Mouse (Mus musculus) embryo, embryonic 11 days (tissue): ENCODE data around the gene Phlda2.
"Not testable (repeated sequence)": the region's sequence is repeated elsewhere in the genome, so short reads cannot be mapped to it uniquely, and the experiment has no call there.

Source experiments
- DNase-seq: peaks from one replicate; pipeline ENCODE4 v3.0.0-alpha.2; 2015

Gene Phlda2

DNA sequence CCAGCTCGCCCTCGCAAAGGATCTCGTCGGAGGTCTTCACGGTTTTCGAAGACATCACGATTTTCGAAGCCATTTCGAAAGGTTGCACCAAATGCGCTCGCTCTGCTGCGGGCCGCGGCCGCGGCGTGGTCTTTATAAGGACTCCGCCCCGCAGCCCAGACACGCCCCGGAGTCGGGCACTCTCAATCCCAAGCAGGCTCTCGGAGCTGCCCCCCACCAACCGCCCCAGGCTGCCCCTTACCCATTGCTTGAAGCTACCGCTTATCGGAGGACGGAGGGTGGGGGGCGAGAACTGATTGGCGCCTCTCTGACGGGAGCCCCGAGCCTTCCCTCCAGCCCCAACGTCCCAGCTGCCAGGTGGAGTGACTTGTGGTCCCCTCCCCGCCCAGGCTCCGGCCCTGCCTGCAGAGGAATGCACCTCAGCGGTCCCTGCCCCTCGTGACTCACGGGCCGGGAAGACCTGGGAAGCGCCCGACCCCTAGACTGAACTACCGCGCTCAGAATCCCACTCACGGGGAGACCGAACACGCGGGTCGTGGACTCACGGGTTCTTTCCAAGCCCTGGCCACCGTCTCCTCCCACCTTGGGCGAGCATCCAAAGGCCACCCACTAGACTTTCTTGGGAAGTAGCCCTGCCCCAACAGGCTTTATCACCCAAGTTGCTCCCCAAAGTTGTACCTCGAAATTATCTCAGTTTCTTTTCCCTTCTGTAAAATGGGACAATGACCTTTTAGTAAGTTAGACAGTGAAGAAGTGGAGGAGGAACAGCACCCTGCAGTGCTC is at the start of gene Phlda2:
Gene Phlda2, minus strand, starts transcription at position 733 of the 783 bp plus-strand sequence.
- DNase-seq: peak; percentile 62

DNA sequence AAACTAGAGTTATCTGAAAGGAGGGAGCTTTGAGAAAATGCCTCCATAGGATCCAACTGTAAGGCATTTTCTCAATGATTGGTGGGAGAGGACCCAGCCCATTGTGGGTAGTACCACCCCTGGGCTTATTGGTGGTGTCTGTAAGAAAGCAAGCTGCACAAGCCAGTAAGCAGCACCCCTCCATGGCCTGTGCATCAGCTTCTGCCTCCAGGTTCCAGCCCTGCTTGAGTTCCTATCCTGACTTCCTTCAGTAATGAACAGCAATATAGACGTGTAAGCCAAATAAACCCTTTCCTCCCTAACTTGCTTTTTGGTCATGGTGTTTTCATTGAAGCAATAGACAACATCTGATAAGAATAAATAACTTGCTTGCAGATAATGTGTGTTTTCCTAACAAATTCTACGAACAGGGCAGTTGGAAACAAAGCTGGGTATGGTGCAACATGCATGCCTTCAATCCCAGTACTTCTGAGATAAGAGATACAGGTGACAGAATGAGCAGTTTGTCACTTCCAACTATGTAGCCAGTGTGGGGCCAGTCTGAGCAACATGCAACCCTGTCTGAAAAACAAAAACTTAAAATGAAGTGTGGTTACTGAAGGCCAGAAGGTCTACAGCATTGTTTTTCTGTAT is 46.8 kb upstream of the Phlda2 start:
- DNase-seq: no peak

DNA sequence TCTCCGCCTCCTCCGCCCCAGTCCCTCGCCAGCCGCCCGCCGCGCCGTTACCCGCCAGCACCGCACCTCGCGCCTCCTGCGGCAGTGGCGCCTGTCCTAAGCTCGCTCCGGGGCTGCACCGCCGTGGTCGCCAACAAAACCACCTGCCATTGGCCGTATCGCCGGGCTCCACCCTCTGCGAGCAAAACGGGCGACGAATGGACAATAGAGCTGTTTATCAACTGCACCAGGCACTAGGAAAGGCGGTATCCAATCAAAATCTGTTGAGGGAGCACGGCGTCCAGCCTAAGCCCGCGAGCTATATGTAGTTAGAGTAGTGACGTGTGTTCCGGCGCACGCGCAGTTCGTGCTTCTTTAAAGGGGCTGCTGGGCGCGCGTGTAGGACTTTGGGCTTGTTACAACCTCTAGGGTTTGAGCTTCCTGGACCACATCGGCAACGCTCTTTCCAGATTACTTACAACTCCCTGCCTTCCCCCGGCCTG is 46.1 kb upstream of the Phlda2 start, which contains the start of gene Nap1l4:
Gene Nap1l4, minus strand, starts transcription at position 131 of the 482 bp plus-strand sequence.
- DNase-seq: peak; percentile 99

DNA sequence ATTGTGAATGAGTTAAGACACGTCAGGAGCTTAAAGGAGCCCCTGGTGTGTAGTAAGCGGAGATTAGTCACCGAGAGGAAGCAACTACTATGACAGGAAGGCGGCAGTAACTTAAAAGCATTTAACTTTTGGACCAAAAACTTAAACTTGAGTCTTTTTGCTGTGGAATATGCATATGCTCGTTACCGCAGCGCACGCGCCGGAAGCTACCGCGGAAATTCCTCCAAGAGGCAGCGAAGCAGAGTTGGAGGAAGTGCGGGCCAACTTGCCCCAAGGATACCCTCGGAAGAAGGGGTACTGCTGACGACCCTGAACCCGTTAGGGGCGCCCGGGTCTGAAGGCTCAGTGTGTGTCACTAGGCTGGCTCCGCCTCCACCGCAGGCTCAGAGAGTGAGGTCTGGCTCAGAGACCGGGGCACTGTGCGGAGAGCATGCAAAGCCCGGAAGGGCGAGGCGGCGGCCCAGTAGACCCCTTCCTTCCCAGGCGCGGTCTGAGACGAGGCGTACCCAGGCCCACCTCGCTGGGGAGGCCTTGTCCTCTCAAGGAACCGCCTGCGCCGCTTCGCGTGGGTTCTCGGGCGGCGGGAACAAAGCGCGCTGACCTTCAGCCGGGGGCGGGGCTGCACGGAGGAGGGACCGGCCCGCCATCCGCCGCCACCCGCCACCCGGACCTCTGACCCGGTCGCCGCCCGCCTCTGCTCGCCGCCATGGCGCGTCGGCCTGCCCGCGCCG is 45.4 kb upstream of the Phlda2 start:
- DNase-seq: peak; percentile 85

DNA sequence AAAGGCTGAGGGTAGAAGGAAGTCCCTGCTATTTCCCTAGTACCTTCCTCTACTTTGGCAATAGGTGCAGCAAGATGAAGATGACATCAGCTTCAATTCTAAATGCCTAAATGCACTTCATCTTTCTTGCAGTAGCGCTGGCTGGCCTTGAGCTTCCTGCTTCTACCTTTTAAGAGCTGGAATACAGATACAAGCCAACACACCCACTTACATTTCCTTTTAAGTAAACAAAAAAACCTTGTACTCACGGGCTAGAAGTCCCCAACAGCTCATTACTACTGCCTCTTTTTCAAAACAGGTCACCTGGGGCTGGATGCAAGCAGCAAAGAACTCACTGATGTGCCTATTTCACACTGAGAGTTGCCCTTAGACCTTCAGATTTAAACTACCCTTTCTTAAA is 43.6 kb upstream of the Phlda2 start:
- no peak for DNase-seq

DNA sequence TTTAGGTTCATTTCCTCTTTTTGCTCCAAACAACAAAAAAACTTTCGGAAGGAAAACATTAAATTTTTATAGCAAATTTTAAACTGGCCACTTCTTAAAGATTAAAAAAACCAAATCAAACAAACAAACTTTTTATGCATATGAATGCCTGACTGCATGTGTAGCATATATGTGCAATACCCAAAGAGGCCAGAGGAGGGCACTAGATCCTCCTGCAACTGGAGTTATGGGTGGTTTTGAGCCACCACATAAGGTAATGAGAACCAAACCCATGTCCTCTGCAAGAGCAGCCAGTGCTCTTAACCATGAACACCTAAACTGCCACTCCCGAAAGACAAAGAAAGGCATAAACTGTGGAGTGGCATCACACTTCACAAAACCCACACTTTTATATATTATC is 41.4 kb upstream of the Phlda2 start:
- DNase-seq: peak; percentile 43

DNA sequence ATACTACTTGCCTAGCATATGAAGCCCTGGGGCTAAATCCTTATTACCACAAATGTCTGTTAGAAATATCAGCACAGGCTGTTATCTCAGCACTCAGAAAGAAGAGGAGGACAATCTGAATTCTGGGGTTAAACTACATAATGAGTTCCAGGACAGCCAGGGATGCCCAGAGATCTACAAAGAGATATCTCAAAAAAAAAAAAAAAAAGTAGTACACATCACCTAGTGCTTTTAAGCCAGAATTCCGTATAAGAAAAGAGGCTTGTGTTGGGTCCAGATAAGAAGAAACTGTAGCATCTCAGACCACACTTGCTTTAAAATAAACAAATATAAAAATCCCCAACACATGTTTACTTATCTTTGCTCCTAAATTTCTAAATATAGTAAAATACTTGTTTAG is 35.7 kb upstream of the Phlda2 start:
- DNase-seq: no peak

DNA sequence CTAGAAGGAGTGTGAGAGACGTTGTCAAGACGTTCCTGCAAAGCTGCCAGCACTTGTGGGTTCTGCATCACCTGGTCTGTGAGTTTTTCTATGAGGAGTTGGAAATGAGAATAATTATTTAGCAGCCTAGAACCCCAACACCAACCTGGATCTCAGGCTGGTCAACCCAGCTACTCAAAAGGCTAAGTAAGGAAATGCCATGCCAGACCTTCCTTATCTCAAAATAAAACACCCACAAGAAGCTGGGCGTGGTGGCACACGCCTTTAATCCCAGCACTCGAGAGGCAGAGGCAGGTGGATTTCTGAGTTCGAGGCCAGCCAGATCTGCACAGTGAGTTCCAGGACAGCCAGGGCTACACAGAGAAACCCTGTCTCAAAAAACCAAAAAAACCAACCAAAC is 35.3 kb upstream of the Phlda2 start:
- DNase-seq: not testable (repeated sequence)

DNA sequence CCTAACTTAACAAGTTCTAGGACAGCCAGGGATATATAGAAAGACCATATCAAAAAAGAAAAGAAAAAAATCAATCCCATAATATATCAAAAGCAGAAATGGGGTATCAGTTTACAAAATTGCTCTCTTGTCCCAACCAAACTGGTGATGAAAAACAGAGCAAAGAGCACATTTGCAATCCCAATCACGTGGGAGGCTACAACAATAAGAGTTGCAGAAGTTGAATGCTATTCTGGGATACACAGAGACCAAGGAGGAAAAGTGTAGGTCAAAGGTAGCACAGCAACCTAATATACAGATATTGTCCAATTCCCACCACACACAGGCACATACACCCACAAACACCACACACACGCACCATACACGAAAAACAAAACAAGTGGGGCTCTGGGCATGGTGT is 33.3 kb upstream of the Phlda2 start:
- DNase-seq: no peak

DNA sequence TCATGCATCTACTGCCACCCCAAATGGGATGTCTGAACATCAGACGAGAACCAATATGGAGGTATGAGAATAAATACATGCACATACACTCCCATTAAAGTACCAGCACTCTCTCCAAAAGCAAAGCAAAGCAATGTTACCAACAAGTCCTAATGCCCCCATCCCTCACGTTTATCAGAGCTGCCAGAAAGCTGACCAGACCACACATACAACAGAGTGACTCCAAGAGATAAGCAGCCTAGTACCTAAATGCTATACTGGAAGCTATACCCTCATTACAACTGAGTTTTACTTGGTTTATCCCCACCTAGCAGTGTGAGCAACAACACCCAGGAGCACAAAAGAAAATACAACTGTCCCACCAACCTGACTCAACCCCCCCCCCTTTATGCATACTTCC is 30.3 kb upstream of the Phlda2 start:
- DNase-seq: no peak

DNA sequence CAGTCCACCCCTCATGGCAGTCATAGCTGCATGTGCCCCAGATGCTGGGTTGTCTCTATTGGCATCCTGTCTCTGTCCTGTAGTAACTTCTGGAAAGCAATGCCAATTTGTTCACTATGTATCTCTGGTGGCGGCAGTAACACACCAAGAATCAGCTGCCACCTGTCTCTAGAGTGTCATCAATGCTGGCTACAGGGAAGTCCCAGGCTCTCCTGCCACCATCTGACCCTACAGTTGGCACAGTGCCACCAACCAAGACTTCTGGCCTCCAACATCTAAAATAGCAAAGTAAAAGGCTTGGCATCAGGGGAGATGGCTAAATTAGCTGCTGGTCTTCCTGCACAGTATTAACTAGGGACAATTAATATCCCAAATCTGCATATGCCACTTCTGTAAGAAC is 29.5 kb upstream of the Phlda2 start:
- no peak for DNase-seq

DNA sequence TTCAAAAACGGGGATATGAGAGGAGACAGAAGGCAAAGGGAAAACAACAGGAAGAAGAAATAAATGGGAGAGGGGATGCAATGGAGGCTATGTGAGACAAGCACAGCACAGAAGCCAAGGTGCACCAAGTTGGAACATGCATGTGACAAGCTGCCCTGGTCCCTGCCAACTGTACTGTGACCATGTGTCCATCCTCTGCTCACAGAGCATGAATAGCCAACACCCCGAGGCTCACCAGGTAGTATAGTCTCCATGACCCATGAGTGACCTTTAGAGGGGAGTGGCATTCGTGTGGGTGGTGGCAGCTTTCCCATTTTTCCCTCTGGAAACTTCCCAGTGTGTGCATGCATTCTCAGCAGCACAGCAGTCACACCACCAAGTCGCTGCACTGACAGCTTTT is 16.4 kb upstream of the Phlda2 start:
- DNase-seq: no peak

DNA sequence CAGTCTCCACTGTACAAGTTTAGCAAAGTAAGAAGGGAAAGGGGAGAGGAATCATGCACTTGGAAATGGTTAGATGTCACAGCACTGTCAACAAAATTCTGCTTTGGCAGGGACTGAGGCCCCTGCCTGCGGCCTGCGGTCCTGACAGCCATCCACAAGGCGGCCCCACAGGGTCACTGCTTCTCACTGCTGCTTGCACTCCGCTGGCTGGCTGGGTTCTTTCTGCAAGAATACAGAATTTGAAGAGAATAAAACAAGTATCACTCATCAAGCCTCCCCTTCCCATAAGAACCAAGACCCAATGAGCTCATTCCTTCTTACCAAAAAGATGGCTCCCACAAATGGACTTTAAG is 11.4 kb upstream of the Phlda2 start:
- DNase-seq: no peak

DNA sequence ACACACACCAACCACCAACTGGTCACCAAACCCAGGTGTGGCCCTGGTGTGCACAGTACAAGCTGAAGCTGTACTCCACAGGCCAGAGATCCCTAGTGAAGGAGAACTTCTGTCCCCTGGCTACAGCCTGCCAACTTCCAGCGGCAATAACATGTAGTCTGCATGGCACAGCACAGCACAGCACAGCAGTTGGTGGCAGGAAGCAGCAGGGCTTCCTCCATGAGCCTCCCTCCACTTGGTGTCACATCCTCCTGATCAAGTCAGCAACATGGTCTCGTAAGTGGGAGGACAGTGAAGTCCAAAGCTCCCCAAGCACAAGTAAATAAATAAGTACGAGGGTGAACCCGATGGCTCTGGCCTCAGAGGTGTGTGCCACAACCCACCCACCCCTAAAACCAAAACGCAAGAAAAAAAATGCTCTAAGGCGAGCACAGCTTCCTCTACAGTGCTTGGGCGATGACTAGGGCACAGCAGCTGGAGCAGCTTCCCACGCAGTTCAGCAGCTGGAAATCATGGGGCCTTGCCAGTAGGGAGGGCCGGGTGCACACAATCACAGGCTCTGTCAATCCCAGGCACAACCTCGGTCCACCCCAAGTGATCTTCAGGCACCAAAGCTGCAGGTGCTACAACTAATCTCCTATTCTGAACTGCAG is 10.9 kb upstream of the Phlda2 start:
- no peak for DNase-seq

DNA sequence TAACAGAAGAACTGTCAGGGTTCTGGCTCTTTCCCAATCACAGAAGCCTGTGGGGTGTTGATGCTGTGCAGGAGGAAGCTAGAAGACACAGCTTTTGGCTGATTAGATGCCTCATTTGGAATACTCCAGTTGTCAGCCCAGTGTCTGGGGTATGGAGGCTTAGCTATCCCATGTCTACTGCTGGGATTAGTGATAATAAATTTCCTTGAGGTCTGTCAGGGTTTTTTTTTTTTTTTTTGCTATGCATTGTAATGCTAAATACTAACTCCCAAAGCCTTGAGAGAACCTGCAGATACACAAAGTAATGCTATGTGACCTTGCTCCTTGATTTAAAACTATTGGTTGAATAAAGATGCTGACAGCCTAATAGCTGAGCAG is 8.4 kb upstream of the Phlda2 start:
- no peak for DNase-seq

DNA sequence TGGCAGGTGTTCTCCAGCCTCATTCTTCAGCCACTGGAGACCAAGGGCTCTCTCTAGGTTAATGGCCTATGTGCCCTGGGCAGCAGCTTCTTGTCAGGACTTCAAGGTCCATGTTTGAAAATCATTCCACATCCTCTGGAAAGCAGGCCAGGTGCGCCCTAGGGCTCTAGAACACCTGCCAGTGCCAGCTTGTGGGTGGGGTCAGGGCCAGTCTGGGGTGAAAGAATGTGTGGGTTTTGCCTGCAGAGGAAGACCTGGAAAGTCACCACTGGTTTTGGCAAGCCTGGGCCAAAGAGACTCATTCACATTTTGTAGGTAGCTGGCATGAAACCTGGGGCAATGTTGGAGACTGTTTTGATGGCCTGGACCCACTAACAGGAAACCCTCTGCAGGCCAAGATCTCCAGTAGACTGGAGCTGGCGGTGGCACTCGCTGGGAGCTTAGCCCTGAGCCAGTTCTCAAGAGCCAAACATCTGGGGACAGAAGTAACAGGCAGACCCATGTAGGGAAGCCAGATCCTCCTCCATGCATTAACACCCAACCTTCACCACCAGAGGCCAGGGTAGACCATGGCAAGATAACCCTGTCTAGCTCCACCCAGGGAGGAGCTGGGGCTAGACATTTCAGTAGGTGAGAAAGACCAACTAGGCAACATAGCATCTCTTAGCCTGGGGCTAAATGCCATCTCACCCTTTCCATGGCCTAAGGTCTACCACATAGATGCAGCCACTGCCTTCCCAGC is 7.8 kb upstream of the Phlda2 start:
- DNase-seq: no peak

DNA sequence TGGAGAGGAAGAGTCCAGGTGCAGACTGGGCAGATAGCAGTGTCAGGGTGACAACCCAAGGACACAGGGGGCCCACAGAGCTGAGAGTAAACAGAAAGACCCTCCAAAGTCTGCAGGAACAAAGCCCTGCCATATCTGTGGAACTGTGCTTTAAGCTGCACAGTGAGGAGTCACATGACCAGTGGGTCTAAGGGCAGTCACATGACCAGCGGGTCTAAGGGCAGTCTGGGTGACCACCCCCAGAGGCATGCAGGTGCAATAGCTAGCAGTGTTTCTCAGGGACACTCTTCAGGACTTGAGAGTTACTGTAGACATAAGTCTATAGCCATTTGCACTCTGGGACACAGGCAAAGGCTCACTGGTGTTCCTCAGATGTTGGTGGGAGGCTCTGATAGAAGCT is 6.6 kb upstream of the Phlda2 start:
- DNase-seq: no peak

DNA sequence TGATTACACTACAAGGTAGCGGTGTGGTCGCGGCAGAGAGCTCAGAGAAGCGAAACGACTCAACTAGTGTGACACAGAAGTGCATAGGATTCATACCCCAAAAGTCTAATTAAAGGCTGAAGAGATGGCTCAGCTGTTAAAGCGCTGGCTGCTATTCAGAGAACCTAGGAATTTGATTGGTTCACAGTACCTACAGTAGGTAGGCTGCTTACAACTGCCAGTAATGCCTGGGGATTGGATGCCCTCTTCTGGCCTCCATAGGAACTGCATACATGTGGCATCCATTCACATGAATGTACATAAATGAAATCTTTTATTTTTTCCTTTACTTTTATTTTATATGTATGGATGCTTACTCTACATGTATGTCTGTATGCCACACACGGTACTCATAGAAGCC is 3.7 kb upstream of the Phlda2 start:
- DNase-seq: peak; percentile 50

DNA sequence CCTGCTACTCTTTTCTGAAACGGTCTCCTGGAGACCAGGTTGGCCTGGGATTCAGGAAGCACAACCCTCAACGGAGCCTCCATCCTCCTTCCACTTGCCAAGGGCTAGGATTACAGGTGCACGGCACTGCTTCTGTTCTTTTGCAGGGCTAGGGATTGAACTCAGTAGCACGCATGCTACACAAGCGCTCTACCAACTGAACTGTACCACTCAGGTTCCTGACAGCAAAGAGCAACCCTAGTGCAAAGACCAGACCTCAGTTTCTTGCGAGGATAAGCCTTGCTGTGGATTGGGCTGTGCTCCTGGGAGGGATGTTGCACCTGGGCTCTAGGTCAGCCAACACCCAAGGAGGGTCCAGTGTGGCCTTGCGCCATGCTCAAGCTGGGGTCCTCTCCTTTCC is 3.3 kb upstream of the Phlda2 start:
- no peak for DNase-seq

DNA sequence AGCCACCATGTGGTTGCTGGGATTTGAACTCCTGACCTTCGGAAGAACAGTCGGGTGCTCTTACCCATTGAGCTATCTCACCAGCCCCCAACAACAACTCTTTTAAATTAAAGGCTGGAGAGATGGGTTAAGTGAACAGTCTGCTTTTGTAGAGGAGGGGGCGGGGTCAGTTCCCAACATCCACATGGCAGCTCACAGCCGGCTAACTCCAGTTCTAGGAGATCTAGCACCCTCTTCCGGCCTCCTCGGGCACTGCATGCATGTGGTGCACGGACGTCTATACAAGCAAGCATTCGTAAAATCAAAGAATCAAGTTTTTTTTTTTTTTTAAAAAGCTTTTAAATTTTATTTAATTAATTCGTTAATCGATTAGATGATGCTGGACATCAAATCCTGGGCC is 2.9 kb upstream of the Phlda2 start:
- peak; percentile 74 for DNase-seq

DNA sequence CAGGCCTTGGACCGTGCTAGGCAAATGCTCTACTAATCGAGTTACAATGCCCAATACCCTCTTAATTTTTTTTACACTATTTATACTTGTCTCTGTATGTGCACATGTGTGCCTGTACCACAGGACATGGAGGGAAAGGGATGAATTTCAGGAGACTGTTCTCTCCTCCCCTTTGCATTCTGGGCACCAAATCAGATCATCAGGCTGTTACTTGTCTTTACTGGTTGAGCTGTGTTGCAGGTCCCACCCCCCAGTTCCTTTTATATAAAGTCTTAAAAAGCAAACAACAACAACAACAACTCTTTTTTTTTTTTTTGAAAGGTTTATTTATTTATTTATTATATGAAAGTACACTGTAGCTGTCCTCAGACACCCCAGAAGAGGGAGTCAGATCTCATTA is 2.5 kb upstream of the Phlda2 start:
- no peak for DNase-seq

DNA sequence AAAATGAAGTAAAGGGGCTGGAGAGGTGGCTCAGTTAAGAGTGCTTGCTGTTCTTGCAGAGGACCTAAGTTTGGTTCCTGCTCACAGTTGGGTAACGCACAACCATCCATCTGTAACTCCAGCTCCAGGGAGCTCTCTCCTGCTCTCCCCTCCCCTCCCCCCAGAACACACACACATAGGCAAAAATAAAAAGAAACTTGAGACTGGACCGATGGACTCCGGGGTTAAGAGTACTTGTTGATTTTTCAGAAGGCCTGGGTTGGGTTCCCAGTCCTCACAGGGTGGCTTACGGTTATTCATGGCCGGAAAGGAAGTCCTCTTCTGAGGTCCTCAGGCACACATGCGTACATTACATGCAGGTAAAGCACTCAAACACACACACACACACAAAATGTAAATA is 976 bp upstream of the Phlda2 start:
- no peak for DNase-seq
